Mouse (Mus musculus) thymus, postnatal 36 days (tissue): ENCODE data around the gene Hist1h2bg.
"Not testable (repeated sequence)": the region's sequence is repeated elsewhere in the genome, so short reads cannot be mapped to it uniquely, and the experiment has no call there.

Experiments used
- DNase-seq, 2 experiments: peaks; one replicate each; pipeline ENCODE4 v3.0.0; 2022; ENCODE audit warnings: mixed read lengths in 2 of 2

The Hist1h2bg gene

DNA sequence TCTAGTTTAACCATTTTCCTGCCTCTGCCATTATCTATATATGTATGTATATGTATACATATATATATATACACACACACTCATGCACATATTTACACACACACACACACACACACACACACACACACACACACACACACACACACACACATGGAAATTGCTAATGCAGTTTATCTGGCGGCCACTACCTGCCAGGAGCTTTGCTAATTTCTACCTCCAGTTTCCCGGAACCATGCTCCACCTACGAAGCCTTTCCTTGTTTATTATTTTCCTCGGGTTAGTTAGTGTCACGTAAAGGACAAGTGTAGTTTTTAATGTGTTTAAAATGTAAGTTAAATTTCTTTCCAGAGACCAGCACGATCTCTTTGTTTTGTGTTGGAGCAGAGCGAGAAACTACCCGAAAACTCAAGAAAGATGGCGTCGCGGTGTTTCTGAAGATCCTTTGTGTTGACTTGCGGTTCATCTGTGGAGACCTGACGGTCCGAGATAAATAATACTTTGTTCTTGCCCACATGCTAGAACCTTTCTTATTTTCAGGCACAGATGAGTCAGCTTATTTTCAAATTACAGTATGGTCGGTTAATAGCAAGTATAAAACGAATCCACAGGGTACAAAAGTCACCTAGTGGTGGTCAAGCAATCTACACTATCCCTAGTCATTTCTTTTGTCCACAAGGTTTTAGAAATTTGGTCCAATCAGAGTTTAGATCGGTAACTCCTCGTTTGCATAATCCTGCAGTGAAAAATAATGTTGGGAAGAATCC lies 8.3 kb upstream of the Hist1h2bg start:
- no peak for DNase-seq

- no peak for DNase-seq
Observed at GRCm38 (mm10) chr13:23564482-23564881, 6.7 kb upstream of the Hist1h2bg start.

GRCm38 (mm10) chr13:23570261-23571021 lies 755 bp upstream of the Hist1h2bg start:
- not testable (repeated sequence) for DNase-seq

DNA sequence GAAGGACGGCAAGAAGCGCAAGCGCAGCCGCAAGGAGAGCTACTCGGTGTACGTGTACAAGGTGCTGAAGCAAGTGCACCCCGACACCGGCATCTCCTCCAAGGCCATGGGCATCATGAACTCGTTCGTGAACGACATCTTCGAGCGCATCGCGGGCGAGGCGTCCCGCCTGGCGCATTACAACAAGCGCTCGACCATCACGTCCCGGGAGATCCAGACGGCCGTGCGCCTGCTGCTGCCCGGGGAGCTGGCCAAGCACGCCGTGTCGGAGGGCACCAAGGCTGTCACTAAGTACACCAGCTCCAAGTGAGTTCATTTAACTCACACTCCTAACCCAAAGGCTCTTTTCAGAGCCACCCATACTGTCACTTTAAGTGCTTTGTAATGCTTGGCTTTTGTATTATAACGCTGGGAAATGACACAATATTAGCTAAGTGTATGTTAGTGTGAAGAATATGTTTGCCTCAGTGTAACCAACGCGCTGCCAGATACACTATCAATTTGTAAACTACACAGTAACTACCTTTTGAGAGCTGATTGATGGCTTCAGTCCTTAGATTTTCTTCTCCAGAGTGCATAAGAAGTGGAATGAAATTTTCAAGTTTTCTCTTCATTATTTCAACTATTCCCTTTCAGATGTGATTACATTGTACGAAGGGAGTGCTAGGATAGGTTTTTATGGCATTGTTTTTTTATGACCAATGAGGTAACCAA lies 465 bp downstream of the Hist1h2bg start:
- not testable (repeated sequence) for DNase-seq

GRCm38 (mm10) chr13:23572218-23573033 lies 1.2 kb downstream of the Hist1h2bg start:
- no peak for DNase-seq

GRCm38 (mm10) chr13:23573034-23573897 lies 2.1 kb downstream of the Hist1h2bg start:
- peak in 1 of 2 experiments; percentile 40 for DNase-seq

DNA sequence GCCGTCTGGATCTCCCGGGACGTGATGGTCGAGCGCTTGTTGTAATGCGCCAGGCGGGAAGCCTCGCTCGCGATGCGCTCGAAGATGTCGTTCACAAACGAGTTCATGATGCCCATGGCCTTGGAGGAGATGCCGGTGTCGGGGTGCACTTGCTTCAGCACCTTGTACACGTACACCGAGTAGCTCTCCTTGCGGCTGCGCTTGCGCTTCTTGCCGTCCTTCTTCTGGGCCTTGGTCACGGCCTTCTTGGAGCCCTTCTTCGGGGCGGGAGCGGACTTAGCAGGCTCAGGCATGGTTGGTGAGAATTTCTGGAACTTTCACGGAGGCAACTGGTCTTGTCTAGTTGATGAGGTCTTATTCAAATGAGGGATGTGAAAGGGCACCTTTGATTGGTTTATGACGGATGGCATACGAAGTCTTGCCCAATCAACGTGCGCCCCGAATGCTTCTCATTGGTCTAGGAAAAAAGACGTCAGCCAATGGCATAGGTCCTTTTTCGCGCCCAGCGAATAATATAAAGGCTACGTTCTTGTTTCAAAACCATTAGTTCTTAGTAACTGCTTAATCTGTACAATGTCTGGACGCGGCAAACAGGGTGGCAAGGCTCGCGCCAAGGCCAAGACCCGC lies 2.8 kb downstream of the Hist1h2bg start, which contains the start of the genes Hist1h2bf and Hist1h2ad:
Gene Hist1h2bf (minus strand): TSS at position 299 of the 627 bp plus-strand sequence.
Gene Hist1h2ad (plus strand): TSS at position 484 of the 627 bp plus-strand sequence.
- peak; percentile 83 to 90 for DNase-seq

DNA sequence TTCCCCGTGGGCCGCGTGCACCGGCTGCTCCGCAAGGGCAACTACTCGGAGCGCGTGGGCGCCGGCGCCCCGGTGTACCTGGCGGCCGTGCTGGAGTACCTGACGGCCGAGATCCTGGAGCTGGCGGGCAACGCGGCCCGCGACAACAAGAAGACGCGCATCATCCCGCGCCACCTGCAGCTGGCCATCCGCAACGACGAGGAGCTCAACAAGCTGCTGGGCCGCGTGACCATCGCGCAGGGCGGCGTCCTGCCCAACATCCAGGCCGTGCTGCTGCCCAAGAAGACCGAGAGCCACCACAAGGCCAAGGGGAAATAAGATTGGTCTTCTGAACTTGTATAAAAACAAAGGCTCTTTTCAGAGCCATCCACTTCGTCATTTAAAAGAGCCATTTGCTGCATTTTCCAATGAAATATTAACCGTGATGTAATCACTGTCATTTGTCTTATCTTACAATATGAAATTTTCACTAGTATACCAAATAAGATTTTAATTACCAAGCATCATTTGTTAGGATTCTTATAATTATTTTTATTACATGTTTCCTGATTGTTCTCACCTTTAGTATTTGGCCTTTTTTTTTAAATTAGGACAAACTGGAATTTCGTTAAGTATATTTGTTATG lies 3.5 kb downstream of the Hist1h2bg start:
- DNase-seq: not testable (repeated sequence)

GRCm38 (mm10) chr13:23575271-23575851 lies 4.2 kb downstream of the Hist1h2bg start, which contains the start of gene Hist1h3d:
TSS of gene Hist1h3d (plus strand) at chr13:23575763.
- DNase-seq: peak in 1 of 2 experiments; percentile 34

DNA sequence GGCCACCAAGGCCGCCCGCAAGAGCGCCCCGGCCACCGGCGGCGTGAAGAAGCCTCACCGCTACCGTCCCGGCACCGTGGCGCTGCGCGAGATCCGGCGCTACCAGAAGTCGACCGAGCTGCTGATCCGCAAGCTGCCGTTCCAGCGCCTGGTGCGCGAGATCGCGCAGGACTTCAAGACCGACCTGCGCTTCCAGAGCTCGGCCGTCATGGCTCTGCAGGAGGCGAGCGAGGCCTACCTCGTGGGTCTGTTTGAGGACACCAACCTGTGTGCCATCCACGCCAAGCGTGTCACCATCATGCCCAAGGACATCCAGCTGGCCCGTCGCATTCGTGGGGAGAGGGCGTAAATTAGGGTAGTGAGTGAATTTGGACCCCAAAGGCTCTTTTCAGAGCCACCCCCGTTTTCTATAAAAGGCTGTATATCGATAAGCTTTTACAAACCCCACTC lies 4.7 kb downstream of the Hist1h2bg start:
- peak in 1 of 2 experiments; percentile 42 for DNase-seq

GRCm38 (mm10) chr13:23576351-23576881 lies 5.2 kb downstream of the Hist1h2bg start:
- DNase-seq: no peak

- no peak for DNase-seq
Observed at GRCm38 (mm10) chr13:23576906-23577639, 5.9 kb downstream of the Hist1h2bg start.

GRCm38 (mm10) chr13:23577835-23578234 lies 6.6 kb downstream of the Hist1h2bg start:
- DNase-seq: no peak

DNA sequence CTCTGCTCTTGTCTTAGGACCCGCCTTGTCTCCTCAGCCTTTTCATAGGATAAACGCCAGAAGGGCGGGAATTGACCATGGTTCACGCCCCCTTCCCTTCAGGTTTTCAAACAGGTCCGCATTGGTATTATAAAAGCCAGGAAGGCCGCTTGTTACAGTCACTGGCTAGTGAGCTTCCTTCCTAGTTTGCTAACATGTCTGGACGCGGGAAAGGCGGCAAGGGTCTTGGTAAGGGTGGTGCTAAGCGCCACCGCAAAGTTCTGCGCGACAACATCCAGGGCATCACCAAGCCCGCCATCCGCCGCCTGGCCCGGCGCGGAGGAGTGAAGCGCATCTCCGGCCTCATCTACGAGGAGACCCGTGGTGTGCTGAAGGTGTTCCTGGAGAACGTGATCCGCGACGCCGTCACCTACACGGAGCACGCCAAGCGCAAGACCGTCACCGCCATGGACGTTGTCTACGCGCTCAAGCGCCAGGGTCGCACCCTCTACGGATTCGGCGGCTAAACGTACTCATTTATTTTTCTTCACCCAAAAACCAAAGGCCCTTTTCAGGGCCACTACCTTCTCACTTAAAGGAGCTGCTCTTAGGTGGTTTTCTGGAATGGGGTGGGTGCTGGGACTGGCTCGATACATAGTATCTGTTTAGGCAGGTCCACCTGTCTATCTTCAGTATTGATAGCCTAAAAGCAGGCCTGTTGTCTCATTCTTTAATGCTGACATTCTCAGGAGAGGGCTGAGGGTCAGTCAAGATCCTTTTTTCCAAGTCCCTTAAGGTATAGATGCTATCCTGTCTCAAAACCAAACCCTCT lies 10.4 kb downstream of the Hist1h2bg start, which contains the start of gene Hist1h4d:
Gene Hist1h4d (plus strand): TSS at position 191 of the 811 bp plus-strand sequence.
- DNase-seq: peak; percentile 95

DNA sequence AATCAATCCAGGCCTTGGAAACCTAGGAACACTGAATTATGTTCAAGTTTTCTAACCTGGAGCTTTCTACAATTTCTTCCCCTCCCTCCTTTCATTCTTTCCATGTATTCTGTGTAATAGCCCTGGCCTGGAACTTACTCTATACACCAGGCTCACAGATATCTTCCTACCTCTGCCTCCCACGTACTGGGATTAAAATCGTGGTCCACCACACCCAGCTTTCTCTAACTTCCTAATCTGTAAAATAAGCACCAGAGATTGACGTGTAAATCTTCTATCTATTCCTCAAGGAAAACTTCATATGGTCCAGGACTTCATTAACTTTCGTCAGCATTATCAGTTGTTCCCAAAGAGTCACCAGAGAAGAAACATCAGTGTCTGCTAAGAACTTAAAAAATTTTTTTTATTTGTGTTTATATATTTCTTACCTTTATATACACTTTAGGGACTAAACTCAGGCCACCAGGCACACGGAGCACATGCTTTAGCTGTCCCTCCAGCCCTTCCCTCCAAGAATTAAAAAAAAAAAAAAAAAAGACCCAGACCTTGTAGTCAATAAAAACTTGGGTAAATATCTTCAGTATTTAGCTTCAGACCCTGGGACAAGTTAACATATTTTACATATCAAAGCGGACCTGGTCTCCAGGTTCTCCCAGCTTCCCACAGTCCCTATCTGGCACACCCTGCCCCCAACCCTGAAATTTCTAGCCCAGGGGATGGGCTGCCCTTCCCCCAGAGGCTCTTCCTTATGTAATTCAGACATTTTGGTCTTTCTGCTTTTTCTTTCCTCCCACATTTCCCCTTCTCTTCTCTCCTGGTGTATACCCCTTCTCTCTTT lies 11.2 kb downstream of the Hist1h2bg start:
- no peak for DNase-seq

- no peak for DNase-seq
Observed at GRCm38 (mm10) chr13:23583387-23584068, 12.3 kb downstream of the Hist1h2bg start.
